Mouse (Mus musculus) thymus, adult 2 months (tissue): ENCODE results near the gene Sema4g.

Experiments used
- CTCF ChIP-seq: fragments of 200-500 bp; IDR thresholded peaks from 2 replicates; pipeline ENCODE4 v1.5.1; 2012; ENCODE audit warnings: mild to moderate bottlenecking, control low read depth, low read length, moderate library complexity, borderline replicate concordance; ENCODE audit not compliant: control insufficient read depth, poor library complexity, insufficient read depth; ENCODE audit errors: extremely low read depth
- POLR2A ChIP-seq: fragments of 200-500 bp; IDR thresholded peaks from 2 replicates; pipeline ENCODE4 v1.6.1; 2012; ENCODE audit warnings: mild to moderate bottlenecking, low read length, control low read depth, moderate library complexity; ENCODE audit not compliant: control insufficient read depth, poor library complexity, insufficient read depth; ENCODE audit errors: extremely low read depth

DNA sequence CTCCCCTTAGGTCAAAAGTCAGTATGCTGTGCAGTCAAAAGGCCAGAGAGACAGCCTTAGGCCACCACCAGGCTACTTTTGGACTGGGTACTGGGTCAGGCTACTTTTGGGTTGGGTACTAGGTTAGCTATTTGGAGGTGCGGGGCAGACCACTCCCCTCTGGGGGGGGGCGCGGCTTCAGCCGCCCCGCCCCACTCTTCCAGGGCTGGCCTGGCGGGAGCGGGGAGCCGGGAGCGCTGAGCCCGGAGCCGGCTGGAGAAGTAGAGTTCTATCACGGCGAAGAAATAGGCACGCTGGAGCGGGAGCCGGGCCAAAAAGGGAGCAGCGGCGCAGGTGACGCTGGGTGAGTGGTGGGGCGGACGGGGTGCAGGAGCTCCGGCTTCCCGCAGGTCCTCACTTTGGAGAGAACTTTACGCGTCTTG lies 26.1 kb downstream of the Sema4g start:
- TF ChIP-seq POLR2A (no peak), CTCF (no peak)
